In the genomic region with DNA sequence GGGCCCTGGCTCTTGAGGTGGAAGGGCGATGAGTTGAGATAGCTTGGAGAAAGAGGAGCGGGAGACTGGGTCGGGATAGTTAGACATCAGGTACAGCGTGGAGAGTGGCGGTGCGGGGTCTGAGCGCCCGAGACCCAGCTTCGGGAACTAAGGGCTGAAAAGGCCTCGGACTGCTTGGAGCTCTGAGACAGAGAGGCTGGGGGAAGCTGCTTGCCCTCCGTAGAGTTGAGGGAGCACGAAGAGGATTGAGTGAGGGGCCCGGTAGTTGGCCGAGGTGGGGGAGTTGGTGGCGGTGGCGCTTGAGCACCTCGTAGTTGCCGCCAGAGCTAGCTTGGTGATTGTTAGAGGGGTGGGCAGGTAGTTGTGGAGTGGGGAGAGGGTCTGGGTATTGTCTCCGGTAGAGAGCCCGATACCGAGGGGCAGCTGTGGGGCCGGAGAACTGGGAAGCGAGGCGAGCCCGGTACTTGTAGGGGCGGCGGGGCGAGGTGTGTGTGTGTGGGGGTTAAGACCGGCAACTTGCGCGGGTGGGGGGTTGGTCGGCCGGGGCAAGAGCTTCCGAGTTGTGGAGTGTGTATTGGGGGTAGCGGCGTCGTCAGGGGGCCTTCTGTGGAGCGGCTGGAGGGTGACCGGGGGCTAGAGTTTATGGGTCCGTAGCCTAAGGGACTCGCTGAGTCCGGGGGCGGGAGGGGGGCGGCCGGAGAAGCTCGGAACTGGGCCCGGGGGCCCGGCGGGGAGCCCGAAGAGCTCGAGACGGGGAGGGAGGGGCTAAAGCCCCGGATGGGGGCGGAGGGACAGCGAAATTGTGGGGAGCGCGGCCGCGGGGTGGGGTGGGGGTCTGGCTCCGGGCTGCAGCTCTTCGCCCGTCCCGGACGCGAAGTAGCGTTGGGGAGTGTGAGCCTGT, we compare ENCODE assay signal across 1 mouse cellular context.
TF ChIP-seq lines count a peak whose summit lies in the region.

No protein-coding gene starts in this region.

TF ChIP-seq in CH12.LX, 34 proteins besides CTCF, POLR2A, EP300 and RAD21:
- TF ChIP-seq MAX (IDR thresholded peaks at IDR 0.05; ENCODE audit: low read length) (no peak), MAZ (IDR thresholded peaks at IDR 0.05; ENCODE audit: low read depth, low read length) (peak; percentile 25), RCOR1 (conservative IDR thresholded peaks at IDR 0.05; ENCODE audit: low read depth, low read length) (no peak; the same call in 1 of the 2 replicates), HCFC1 (IDR thresholded peaks at IDR 0.05; ENCODE audit: low read depth, low read length) (peak; percentile 34), ZMIZ1 (IDR thresholded peaks at IDR 0.05; ENCODE audit: low read depth, low read length) (no peak; the same call in 1 of the 2 replicates), UBTF (IDR thresholded peaks at IDR 0.05; ENCODE audit: low read depth, low read length) (peak; percentile 66; the same call in 1 of the 2 replicates), SIN3A (IDR thresholded peaks at IDR 0.05; ENCODE audit: low read length) (no peak; the same call in 1 of the 2 replicates), IRF4 (IDR thresholded peaks at IDR 0.05; ENCODE audit: low read depth, low read length) (no peak), TCF12 (IDR thresholded peaks at IDR 0.05; ENCODE audit: low read depth, low read length) (no peak; the same call in 1 of the 2 replicates), MAFK (IDR thresholded peaks at IDR 0.05; ENCODE audit: insufficient replicate concordance, low read length) (no peak), ETS1 (conservative IDR thresholded peaks at IDR 0.05; ENCODE audit: low read depth, low read length) (no peak), USF1 (IDR thresholded peaks at IDR 0.05; ENCODE audit: low read depth, low read length) (no peak), JUN (IDR thresholded peaks at IDR 0.05; ENCODE audit: insufficient read depth, low read depth, low read length) (no peak), ELF1 (IDR thresholded peaks at IDR 0.05; ENCODE audit: low read depth, low read length) (no peak), SMC3 (IDR thresholded peaks at IDR 0.05; ENCODE audit: low read depth, low read length) (no peak), ZC3H11A (IDR thresholded peaks at IDR 0.05; ENCODE audit: low read depth, low read length) (no peak), CHD1 (IDR thresholded peaks at IDR 0.05; ENCODE audit: low read depth, low read length) (no peak), MXI1 (IDR thresholded peaks at IDR 0.05; ENCODE audit: low read depth, low read length) (no peak; the same call in 1 of the 2 replicates)
